Mouse (Mus musculus): Measurements from ENCODE around the gene Plk4. TPM values are rescaled to one million over a fixed set of nuclear protein-coding genes. Genes with fewer than 3 reads are reported as not detected.
A peak's percentile ranks its signal among the peaks of the same experiment; 100 is the strongest.
"Not testable (repeated sequence)": the region's sequence is repeated elsewhere in the genome, so short reads cannot be mapped to it uniquely, and the experiment has no call there.

Plk4 gene
- polyA plus RNA-seq (2015; fragmentation: Nextera tagmentation; extraction: Ambion mirVana), result 51.8 and 54.9 TPM in 2 replicates

GRCm38 (mm10) chr3:40799530-40800372, at the start of gene Plk4:
Gene Plk4, plus strand, starts transcription at chr3:40800019.
- 2% methylated on average over 66 of the region's 66 CpGs for WGBS
- Histone ChIP-seq H3K4me3 (peak within 1 kb of the TSS; percentile 95), H3K27me3 (no peaks in the 10 kb centered on the region)

GRCm38 (mm10) chr3:40760746-40761145, 39.1 kb upstream of the Plk4 start:
- H3K4me3 ChIP-seq, result no peak overlapping the region
- no peaks in the 10 kb centered on the region for H3K36me3 ChIP-seq
- H3K27me3 ChIP-seq, result no peaks in the 10 kb centered on the region
- no peaks in the 10 kb centered on the region for H3K9me3 ChIP-seq
- no peak overlapping the region for H3K4me2 ChIP-seq
- no peak overlapping the region for H3K9ac ChIP-seq
- no peak for ATAC-seq (ENCODE audit: insufficient number of reproducible peaks, insufficient read depth, low FRiP score, low TSS enrichment, low read depth)
- 82% methylated on average over 3 of the region's 3 CpGs for WGBS
- H3K27ac ChIP-seq, result no peak overlapping the region
- no peaks in the 10 kb centered on the region for H3K4me1 ChIP-seq

More at GRCm38 (mm10) chr3:40799530-40800372, at the start of gene Plk4:
- Histone ChIP-seq H3K9ac (peak within 1 kb of the TSS; percentile 91), H3K9me3 (no peaks in the 10 kb centered on the region), H3K4me1 (peaks cover 17% of the 10 kb centered on the region), H3K4me2 (peak within 1 kb of the TSS; percentile 93), H3K36me3 (peaks cover 3% of the 10 kb centered on the region; the same call in 1 of the 2 replicates), H3K27ac (peak within 1 kb of the TSS; percentile 82)
- peak; percentile 87 for ATAC-seq (ENCODE audit: insufficient number of reproducible peaks, insufficient read depth, low FRiP score, low TSS enrichment, low read depth)

DNA sequence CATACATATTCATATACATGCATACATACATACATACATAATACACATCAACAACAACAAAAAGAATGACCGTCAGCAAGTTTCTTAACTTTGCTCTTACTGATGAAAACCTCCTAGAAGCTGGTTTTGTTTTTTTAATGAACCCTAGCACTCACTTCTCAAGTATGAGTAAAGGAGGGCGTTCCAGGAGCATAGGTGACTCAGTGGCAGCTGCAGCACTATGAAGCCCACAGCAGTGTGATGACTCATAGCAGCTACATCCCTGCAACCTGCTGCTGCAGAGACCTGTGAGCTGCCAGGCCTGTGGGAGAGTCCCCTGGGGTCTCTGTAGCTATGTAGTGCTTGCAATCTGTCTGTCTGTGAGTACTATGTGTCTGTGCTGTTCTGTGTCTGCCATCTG, 38.5 kb upstream of the Plk4 start:
- H3K4me3 ChIP-seq, result no peak overlapping the region
- no peak overlapping the region for H3K9ac ChIP-seq
- no peak overlapping the region for H3K27ac ChIP-seq
- no peaks in the 10 kb centered on the region for H3K36me3 ChIP-seq
- 87% methylated on average over 2 of the region's 2 CpGs for WGBS
- no peak overlapping the region for H3K4me2 ChIP-seq
- ATAC-seq (ENCODE audit: insufficient number of reproducible peaks, insufficient read depth, low FRiP score, low TSS enrichment, low read depth), result no peak
- H3K9me3 ChIP-seq, result no peaks in the 10 kb centered on the region
- H3K4me1 ChIP-seq, result no peaks in the 10 kb centered on the region
- no peaks in the 10 kb centered on the region for H3K27me3 ChIP-seq

DNA sequence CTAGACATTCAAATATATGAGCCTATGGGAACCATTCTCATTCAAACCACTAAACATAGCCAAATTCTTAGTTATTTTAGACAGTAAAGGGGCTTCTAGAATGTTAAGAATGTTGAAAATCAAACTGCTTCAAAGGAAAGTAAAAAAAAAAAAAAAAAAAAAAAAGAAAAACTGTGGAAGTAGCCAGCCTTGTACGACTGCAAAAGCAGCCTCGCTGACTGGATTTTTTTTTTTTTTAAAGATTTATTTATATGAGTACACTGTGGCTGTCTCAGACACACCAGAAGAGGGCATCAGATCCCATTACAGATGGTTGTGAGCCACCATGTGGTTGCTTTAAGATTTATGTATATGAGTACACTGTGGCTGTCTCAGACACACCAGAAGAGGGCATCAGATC, 6.0 kb upstream of the Plk4 start:
- no peak for ATAC-seq (ENCODE audit: insufficient number of reproducible peaks, insufficient read depth, low FRiP score, low TSS enrichment, low read depth)
- no peak overlapping the region for H3K4me3 ChIP-seq
- H3K27ac ChIP-seq, result no peak overlapping the region
- H3K9me3 ChIP-seq, result no peaks in the 10 kb centered on the region
- H3K9ac ChIP-seq, result no peak overlapping the region
- no peak overlapping the region for H3K4me2 ChIP-seq
- no peaks in the 10 kb centered on the region for H3K36me3 ChIP-seq
- no peaks in the 10 kb centered on the region for H3K27me3 ChIP-seq
- H3K4me1 ChIP-seq, result no peaks in the 10 kb centered on the region
- 79% methylated on average over 2 of the region's 2 CpGs for WGBS

DNA sequence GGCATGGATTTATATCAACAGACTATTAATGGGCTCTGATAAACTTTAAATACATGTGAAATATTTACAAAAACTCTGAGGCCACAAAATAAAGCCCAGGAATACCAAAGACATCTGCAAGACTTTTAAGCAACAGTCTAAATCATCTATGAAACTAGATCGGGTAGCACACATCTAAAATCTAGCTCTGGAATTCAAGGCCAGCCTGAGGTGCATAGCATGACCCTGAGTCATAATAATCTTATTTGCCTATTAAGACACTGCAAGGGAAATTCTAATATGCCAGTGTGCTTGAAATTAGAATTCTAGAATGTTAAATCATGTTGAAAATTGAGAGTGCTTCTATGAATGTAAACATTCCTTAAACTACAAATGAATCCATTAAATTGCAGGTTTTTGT, 1.8 kb upstream of the Plk4 start:
- Histone ChIP-seq H3K27me3 (no peaks in the 10 kb centered on the region), H3K9me3 (no peaks in the 10 kb centered on the region), H3K4me3 (no peak overlapping the region), H3K36me3 (peaks cover 3% of the 10 kb centered on the region; the same call in 1 of the 2 replicates), H3K4me2 (no peak overlapping the region), H3K4me1 (peaks cover 17% of the 10 kb centered on the region), H3K27ac (no peak overlapping the region), H3K9ac (no peak overlapping the region)
- no peak for ATAC-seq (ENCODE audit: insufficient number of reproducible peaks, insufficient read depth, low FRiP score, low TSS enrichment, low read depth)
- WGBS, result 57% methylated on average over 1 of the region's 1 CpGs

- H3K36me3 ChIP-seq, result peaks cover 3% of the 10 kb centered on the region; the same call in 1 of the 2 replicates
- no peaks in the 10 kb centered on the region for H3K27me3 ChIP-seq
- no peak overlapping the region for H3K4me2 ChIP-seq
- WGBS, result 39% methylated on average over 7 of the region's 7 CpGs
- H3K4me3 ChIP-seq, result no peak overlapping the region
- ATAC-seq (ENCODE audit: insufficient number of reproducible peaks, insufficient read depth, low FRiP score, low TSS enrichment, low read depth), result no peak
- H3K27ac ChIP-seq, result no peak overlapping the region
- no peak overlapping the region for H3K9ac ChIP-seq
- peaks cover 17% of the 10 kb centered on the region for H3K4me1 ChIP-seq
- no peaks in the 10 kb centered on the region for H3K9me3 ChIP-seq
These were observed 1.3 kb upstream of the Plk4 start for GRCm38 (mm10) chr3:40798500-40798899.

DNA sequence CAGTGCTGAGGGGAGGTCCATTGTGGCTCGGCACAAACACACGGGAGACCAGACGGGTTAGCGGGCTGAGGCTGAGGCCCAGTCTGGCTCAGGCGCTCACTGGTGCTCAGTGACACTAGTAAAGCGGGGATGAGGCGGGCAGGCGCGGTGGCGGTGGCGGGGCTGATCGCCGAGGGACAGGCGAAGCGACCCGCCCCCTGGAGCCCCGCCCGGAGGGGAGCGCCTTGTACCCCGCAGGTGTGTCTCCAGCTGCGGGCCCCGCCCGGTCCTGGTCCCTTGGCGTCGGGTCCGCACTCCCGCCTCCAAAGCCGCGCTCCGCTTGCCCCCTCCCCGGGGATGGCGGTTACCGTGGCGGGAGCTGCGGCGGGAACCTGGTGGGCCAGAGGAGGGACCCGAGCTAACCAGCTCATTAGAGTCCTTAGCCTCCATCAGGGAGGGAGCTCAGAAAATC, 579 bp downstream of the Plk4 start:
- H3K9me3 ChIP-seq, result no peaks in the 10 kb centered on the region
- H3K4me3 ChIP-seq, result peak overlapping the region; percentile 95
- peaks cover 10% of the 10 kb centered on the region for H3K36me3 ChIP-seq
- H3K27me3 ChIP-seq, result no peaks in the 10 kb centered on the region
- peak overlapping the region; percentile 82 for H3K27ac ChIP-seq
- ATAC-seq (ENCODE audit: insufficient number of reproducible peaks, insufficient read depth, low FRiP score, low TSS enrichment, low read depth), result peak; percentile 76
- peak overlapping the region; percentile 91 for H3K9ac ChIP-seq
- under 1% methylated on average over 37 of the region's 37 CpGs for WGBS
- H3K4me2 ChIP-seq, result peak overlapping the region; percentile 93
- H3K4me1 ChIP-seq, result peaks cover 17% of the 10 kb centered on the region

DNA sequence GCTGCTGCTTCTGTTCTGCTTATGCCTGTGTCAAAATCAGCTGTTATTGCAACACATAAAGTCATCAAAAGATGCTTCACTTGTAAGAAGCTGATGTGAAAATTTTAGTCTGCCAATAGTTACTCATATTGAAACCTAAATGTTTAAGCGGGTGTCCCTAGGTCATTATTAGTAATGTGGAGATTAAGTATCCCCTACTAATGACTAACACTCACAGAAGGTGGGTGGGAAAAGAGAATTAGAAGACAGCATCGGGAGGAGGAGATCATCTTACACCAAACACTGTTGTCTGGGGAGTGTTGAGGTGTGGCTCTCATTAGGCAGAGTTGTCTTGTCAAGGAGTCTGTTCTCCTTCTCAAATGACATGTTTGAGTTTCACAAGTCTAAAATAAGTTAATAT, 7.1 kb downstream of the Plk4 start:
- Histone ChIP-seq H3K4me1 (peaks cover 2% of the 10 kb centered on the region; the same call in 1 of the 2 replicates), H3K9ac (no peak overlapping the region), H3K27me3 (no peaks in the 10 kb centered on the region), H3K36me3 (peaks cover 50% of the 10 kb centered on the region), H3K27ac (no peak overlapping the region), H3K4me2 (no peak overlapping the region), H3K4me3 (no peak overlapping the region), H3K9me3 (no peaks in the 10 kb centered on the region)
- no peak for ATAC-seq (ENCODE audit: insufficient number of reproducible peaks, insufficient read depth, low FRiP score, low TSS enrichment, low read depth)
- WGBS, result 48% methylated on average over 2 of the region's 2 CpGs

DNA sequence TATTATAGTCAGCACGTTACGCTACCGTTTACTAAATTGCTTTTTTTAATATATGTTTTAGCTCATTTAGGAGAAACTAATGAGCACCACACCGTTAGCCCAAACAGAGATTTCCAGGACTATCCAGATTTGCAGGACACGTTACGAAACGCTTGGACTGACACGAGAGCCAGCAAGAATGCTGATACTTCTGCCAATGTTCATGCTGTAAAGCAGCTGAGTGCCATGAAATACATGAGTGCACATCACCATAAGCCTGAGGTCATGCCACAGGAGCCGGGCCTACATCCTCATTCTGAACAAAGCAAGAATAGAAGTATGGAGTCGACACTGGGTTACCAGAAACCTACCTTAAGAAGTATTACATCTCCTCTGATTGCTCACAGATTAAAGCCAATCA, 8.9 kb downstream of the Plk4 start:
- Histone ChIP-seq H3K27me3 (no peaks in the 10 kb centered on the region), H3K36me3 (peaks cover 59% of the 10 kb centered on the region), H3K4me1 (no peaks in the 10 kb centered on the region), H3K9me3 (no peaks in the 10 kb centered on the region), H3K27ac (no peak overlapping the region), H3K9ac (no peak overlapping the region), H3K4me2 (no peak overlapping the region), H3K4me3 (no peak overlapping the region)
- no peak for ATAC-seq (ENCODE audit: insufficient number of reproducible peaks, insufficient read depth, low FRiP score, low TSS enrichment, low read depth)
- 91% methylated on average over 10 of the region's 10 CpGs for WGBS

GRCm38 (mm10) chr3:40809894-40810293, 10.1 kb downstream of the Plk4 start:
- 81% methylated on average over 2 of the region's 2 CpGs for WGBS
- H3K4me2 ChIP-seq, result no peak overlapping the region
- H3K36me3 ChIP-seq, result peaks cover 70% of the 10 kb centered on the region
- no peak overlapping the region for H3K4me3 ChIP-seq
- no peaks in the 10 kb centered on the region for H3K9me3 ChIP-seq
- no peak for ATAC-seq (ENCODE audit: insufficient number of reproducible peaks, insufficient read depth, low FRiP score, low TSS enrichment, low read depth)
- no peak overlapping the region for H3K27ac ChIP-seq
- H3K9ac ChIP-seq, result no peak overlapping the region
- H3K27me3 ChIP-seq, result no peaks in the 10 kb centered on the region
- H3K4me1 ChIP-seq, result no peaks in the 10 kb centered on the region

DNA sequence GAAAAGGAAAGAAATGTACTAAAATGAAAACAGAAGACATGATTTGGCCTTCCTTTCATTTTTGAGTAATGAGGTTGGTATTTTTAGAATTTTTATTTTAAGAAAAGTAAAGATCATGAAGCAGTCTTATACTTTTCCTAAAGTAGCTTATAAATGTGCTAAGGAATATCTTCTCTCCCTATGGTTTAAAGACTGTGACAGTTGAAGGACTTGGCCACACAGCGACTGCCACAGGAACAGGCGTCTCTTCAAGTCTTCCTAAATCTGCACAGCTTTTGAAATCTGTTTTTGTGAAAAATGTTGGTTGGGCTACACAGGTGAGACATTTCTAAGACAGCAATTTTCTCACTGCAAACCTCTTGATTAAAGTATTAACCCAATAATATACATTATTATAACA, 13.5 kb downstream of the Plk4 start:
- ATAC-seq (ENCODE audit: insufficient number of reproducible peaks, insufficient read depth, low FRiP score, low TSS enrichment, low read depth), result no peak
- no peaks in the 10 kb centered on the region for H3K27me3 ChIP-seq
- no peaks in the 10 kb centered on the region for H3K9me3 ChIP-seq
- H3K4me1 ChIP-seq, result no peaks in the 10 kb centered on the region
- no peak overlapping the region for H3K27ac ChIP-seq
- no peak overlapping the region for H3K4me2 ChIP-seq
- no peak overlapping the region for H3K4me3 ChIP-seq
- WGBS, result 94% methylated on average over 2 of the region's 2 CpGs
- H3K36me3 ChIP-seq, result peaks cover 71% of the 10 kb centered on the region
- no peak overlapping the region for H3K9ac ChIP-seq

DNA sequence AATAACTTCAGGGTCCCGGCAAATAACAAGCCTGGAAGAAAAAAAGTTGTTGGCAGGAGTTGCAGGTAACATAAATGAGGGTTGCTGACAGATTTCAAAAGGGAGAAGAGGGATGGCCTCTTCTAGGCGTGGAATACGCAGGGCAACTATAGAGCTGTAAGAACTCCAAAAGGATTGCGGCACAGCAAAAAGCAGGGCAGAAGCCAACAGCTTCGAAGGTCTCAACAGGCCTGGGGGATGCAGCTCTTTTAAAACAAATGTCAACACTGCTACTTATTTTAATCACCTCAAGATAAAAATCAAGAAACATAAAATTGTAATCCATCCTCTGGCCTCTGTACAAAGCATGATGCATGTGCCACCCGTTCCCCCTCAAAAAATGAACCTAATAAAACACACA, 45.7 kb downstream of the Plk4 start:
- not testable (repeated sequence) for H3K4me1 ChIP-seq; H3K27me3 ChIP-seq; ATAC-seq (ENCODE audit: insufficient number of reproducible peaks, insufficient read depth, low FRiP score, low TSS enrichment, low read depth); H3K9me3 ChIP-seq; H3K36me3 ChIP-seq
- Histone ChIP-seq H3K4me2 (peak overlapping the region; percentile 71), H3K4me3 (peak overlapping the region; percentile 52), H3K9ac (0 out of 2 replicates have a peak overlapping the region, but pooled peaks have one; percentile 49), H3K27ac (0 out of 2 replicates have a peak overlapping the region, but pooled peaks have one; percentile 22)
- WGBS, result 74% methylated on average over 6 of the region's 6 CpGs

Measured in embryonic facial prominence, embryonic 13.5 days (tissue).